Mouse (Mus musculus) hindbrain, embryonic 15.5 days (tissue): Measurements from ENCODE around the gene Plod1. TPM values are rescaled to one million over a fixed set of nuclear protein-coding genes. Genes with fewer than 3 reads are reported as not detected.

Experiments used
- ATAC-seq: fragments of 200-750 bp; cut with Nextera tagmentation; 2 replicates; pipeline ENCODE4 v1.8.0; 2017; ENCODE audit warnings: low read depth, moderate number of reproducible peaks, moderate TSS enrichment; ENCODE audit not compliant: low FRiP score
- H3K27ac ChIP-seq: fragments of 300-500 bp; sonication (generic); replicated peaks from 2 replicates; pipeline ENCODE4 v1.5.1; 2015; ENCODE audit warnings: mild to moderate bottlenecking, inconsistent platforms
- H3K27me3 ChIP-seq: fragments of 300-500 bp; sonication (generic); 2 replicates; pipeline ENCODE4 v1.6.1; 2015; ENCODE audit warnings: control low read depth, inconsistent platforms
- H3K36me3 ChIP-seq: fragments of 300-500 bp; sonication (generic); 2 replicates; pipeline ENCODE4 v1.6.1; 2015; ENCODE audit warnings: control low read depth, inconsistent platforms
- H3K4me1 ChIP-seq: fragments of 300-500 bp; sonication (generic); replicated peaks from 2 replicates; pipeline ENCODE4 v1.6.1; 2015; ENCODE audit warnings: control low read depth, inconsistent platforms
- H3K4me2 ChIP-seq: fragments of 300-500 bp; sonication (generic); 2 replicates; pipeline ENCODE4 v1.6.1; 2015; ENCODE audit warnings: moderate library complexity, mild to moderate bottlenecking, inconsistent platforms
- H3K4me3 ChIP-seq: fragments of 300-500 bp; sonication (generic); 2 replicates; pipeline ENCODE4 v1.5.1; 2015; ENCODE audit warnings: mild to moderate bottlenecking, inconsistent platforms
- H3K9ac ChIP-seq: fragments of 300-500 bp; sonication (generic); 2 replicates; pipeline ENCODE4 v1.6.1; 2015; ENCODE audit warnings: inconsistent platforms
- H3K9me3 ChIP-seq: fragments of 300-500 bp; sonication (generic); 2 replicates; pipeline ENCODE4 v1.6.1; 2016; ENCODE audit warnings: control low read depth, inconsistent platforms
- WGBS: fragments of 180-500 bp; shearing (Covaris S2); methylation state at CpG from one replicate; pipeline ENCODE4 v1.1.7; 2015; 5-methylcytosine and 5-hydroxymethylcytosine counted together
- polyA plus RNA-seq: library from polyadenylated mRNA; unstranded; fragments of >200 nt; fragmentation: Nextera tagmentation; extraction: Ambion mirVana; gene quantifications from 2 replicates; pipeline ENCODE4 v1.2.1, GENCODE M21; 2015

Gene Plod1
- 25.9 and 26.3 TPM in 2 replicates for polyA plus RNA-seq

GRCm38 (mm10) chr4:147936331-147936954 lies at the start of gene Plod1:
Plod1 (minus strand) TSS chr4:147936767.
- Histone ChIP-seq H3K9ac (peak within 1 kb of the TSS; percentile 62), H3K4me1 (peaks cover 23% of the 10 kb centered on the region), H3K27me3 (peaks cover 3% of the 10 kb centered on the region; the same call in 1 of the 2 replicates), H3K27ac (peak within 1 kb of the TSS; percentile 75), H3K4me2 (peak within 1 kb of the TSS; percentile 95), H3K4me3 (peak within 1 kb of the TSS; percentile 68), H3K9me3 (no peaks in the 10 kb centered on the region), H3K36me3 (no peaks in the 10 kb centered on the region)
- under 1% methylated on average over 47 of the region's 51 CpGs for WGBS
- ATAC-seq, result peak; percentile 43

- H3K9ac ChIP-seq, result no peak within 1 kb of the TSS
- H3K27ac ChIP-seq, result no peak within 1 kb of the TSS
- no peaks in the 10 kb centered on the region for H3K36me3 ChIP-seq
- no peaks in the 10 kb centered on the region for H3K9me3 ChIP-seq
- no peak for ATAC-seq
- 43% methylated on average over 20 of the region's 20 CpGs for WGBS
- H3K4me2 ChIP-seq, result no peak within 1 kb of the TSS
- H3K27me3 ChIP-seq, result no peaks in the 10 kb centered on the region
- no peak within 1 kb of the TSS for H3K4me3 ChIP-seq
- H3K4me1 ChIP-seq, result no peaks in the 10 kb centered on the region
Observed at GRCm38 (mm10) chr4:147985205-147986132, 48.9 kb upstream of the Plod1 start, which contains the start of gene Nppb. Nppb (plus strand) TSS chr4:147985788.

GRCm38 (mm10) chr4:147979441-147979860 lies 42.9 kb upstream of the Plod1 start:
- H3K36me3 ChIP-seq, result no peaks in the 10 kb centered on the region
- H3K27ac ChIP-seq, result no peak overlapping the region
- WGBS, result 51% methylated on average over 7 of the region's 7 CpGs
- no peak overlapping the region for H3K4me2 ChIP-seq
- H3K27me3 ChIP-seq, result no peaks in the 10 kb centered on the region
- no peaks in the 10 kb centered on the region for H3K9me3 ChIP-seq
- H3K4me1 ChIP-seq, result no peaks in the 10 kb centered on the region
- H3K4me3 ChIP-seq, result no peak overlapping the region
- ATAC-seq, result no peak
- no peak overlapping the region for H3K9ac ChIP-seq

- Histone ChIP-seq H3K27ac (no peak overlapping the region), H3K4me1 (no peaks in the 10 kb centered on the region), H3K27me3 (no peaks in the 10 kb centered on the region), H3K9ac (no peak overlapping the region), H3K4me3 (no peak overlapping the region), H3K36me3 (no peaks in the 10 kb centered on the region), H3K9me3 (no peaks in the 10 kb centered on the region), H3K4me2 (no peak overlapping the region)
- WGBS, result 93% methylated on average over 6 of the region's 6 CpGs
- no peak for ATAC-seq
Observed at GRCm38 (mm10) chr4:147978391-147978790, 41.8 kb upstream of the Plod1 start.

- H3K4me3 ChIP-seq, result no peak overlapping the region
- no peaks in the 10 kb centered on the region for H3K9me3 ChIP-seq
- H3K27me3 ChIP-seq, result no peaks in the 10 kb centered on the region
- H3K36me3 ChIP-seq, result no peaks in the 10 kb centered on the region
- no peak overlapping the region for H3K27ac ChIP-seq
- ATAC-seq, result no peak
- H3K4me2 ChIP-seq, result no peak overlapping the region
- no peak overlapping the region for H3K9ac ChIP-seq
- no peaks in the 10 kb centered on the region for H3K4me1 ChIP-seq
- WGBS, result 84% methylated on average over 4 of the region's 4 CpGs
Observed at GRCm38 (mm10) chr4:147977726-147978125, 41.2 kb upstream of the Plod1 start.

- Histone ChIP-seq H3K27me3 (no peaks in the 10 kb centered on the region), H3K36me3 (no peaks in the 10 kb centered on the region), H3K9me3 (no peaks in the 10 kb centered on the region), H3K27ac (no peak overlapping the region), H3K4me2 (no peak overlapping the region), H3K4me1 (no peaks in the 10 kb centered on the region), H3K4me3 (no peak overlapping the region), H3K9ac (no peak overlapping the region)
- 86% methylated on average over 3 of the region's 3 CpGs for WGBS
- no peak for ATAC-seq
Observed at GRCm38 (mm10) chr4:147976237-147976636, 39.7 kb upstream of the Plod1 start.

- no peak overlapping the region for H3K27ac ChIP-seq
- H3K9me3 ChIP-seq, result no peaks in the 10 kb centered on the region
- no peaks in the 10 kb centered on the region for H3K36me3 ChIP-seq
- H3K9ac ChIP-seq, result no peak overlapping the region
- WGBS, result 55% methylated on average over 9 of the region's 9 CpGs
- no peak overlapping the region for H3K4me3 ChIP-seq
- ATAC-seq, result no peak
- no peak overlapping the region for H3K4me2 ChIP-seq
- no peaks in the 10 kb centered on the region for H3K27me3 ChIP-seq
- no peaks in the 10 kb centered on the region for H3K4me1 ChIP-seq
Observed at GRCm38 (mm10) chr4:147969337-147969736, 32.8 kb upstream of the Plod1 start.

- WGBS, result 74% methylated on average over 2 of the region's 2 CpGs
- H3K36me3 ChIP-seq, result no peaks in the 10 kb centered on the region
Observed at GRCm38 (mm10) chr4:147968816-147969215, 32.2 kb upstream of the Plod1 start.

GRCm38 (mm10) chr4:147965712-147966111 lies 29.1 kb upstream of the Plod1 start:
- Histone ChIP-seq H3K4me3 (no peak overlapping the region), H3K27me3 (no peaks in the 10 kb centered on the region), H3K36me3 (no peaks in the 10 kb centered on the region), H3K27ac (no peak overlapping the region), H3K9me3 (no peaks in the 10 kb centered on the region), H3K4me2 (no peak overlapping the region), H3K9ac (no peak overlapping the region), H3K4me1 (no peaks in the 10 kb centered on the region)
- 85% methylated on average over 7 of the region's 7 CpGs for WGBS
- ATAC-seq, result no peak

More at GRCm38 (mm10) chr4:147968816-147969215, 32.2 kb upstream of the Plod1 start:
- Histone ChIP-seq H3K27me3 (no peaks in the 10 kb centered on the region), H3K9ac (no peak overlapping the region), H3K9me3 (no peaks in the 10 kb centered on the region), H3K4me2 (no peak overlapping the region), H3K4me3 (no peak overlapping the region), H3K4me1 (no peaks in the 10 kb centered on the region), H3K27ac (no peak overlapping the region)
- ATAC-seq, result no peak

GRCm38 (mm10) chr4:147963623-147964022 lies 27.1 kb upstream of the Plod1 start:
- no peak for ATAC-seq
- H3K27me3 ChIP-seq, result no peaks in the 10 kb centered on the region
- WGBS, result 87% methylated on average over 15 of the region's 15 CpGs
- no peaks in the 10 kb centered on the region for H3K9me3 ChIP-seq
- H3K4me3 ChIP-seq, result no peak overlapping the region
- no peak overlapping the region for H3K27ac ChIP-seq
- no peaks in the 10 kb centered on the region for H3K4me1 ChIP-seq
- H3K4me2 ChIP-seq, result no peak overlapping the region
- H3K36me3 ChIP-seq, result no peaks in the 10 kb centered on the region
- H3K9ac ChIP-seq, result no peak overlapping the region

- WGBS, result 61% methylated on average over 6 of the region's 6 CpGs
- H3K27me3 ChIP-seq, result no peaks in the 10 kb centered on the region
- H3K4me1 ChIP-seq, result no peaks in the 10 kb centered on the region
- H3K4me3 ChIP-seq, result no peak overlapping the region
- no peak overlapping the region for H3K4me2 ChIP-seq
- no peak overlapping the region for H3K27ac ChIP-seq
- no peaks in the 10 kb centered on the region for H3K9me3 ChIP-seq
- no peak overlapping the region for H3K9ac ChIP-seq
- ATAC-seq, result no peak
- H3K36me3 ChIP-seq, result no peaks in the 10 kb centered on the region
Observed at GRCm38 (mm10) chr4:147962781-147963180, 26.2 kb upstream of the Plod1 start.
